Mouse (Mus musculus) lung, postnatal 0 days (tissue): ENCODE data around the gene Slc2a9. TPM values are rescaled to one million over a fixed set of nuclear protein-coding genes. Genes with fewer than 3 reads are reported as not detected.

ENCODE experiments used
- ATAC-seq: fragments of 200-750 bp; cut with Nextera tagmentation; 2 replicates; pipeline ENCODE4 v1.8.0; 2017; ENCODE audit warnings: moderate library complexity
- DNase-seq: peaks from one replicate; pipeline ENCODE4 v3.0.0-alpha.2; 2016; ENCODE audit warnings: low spot score
- H3K27ac ChIP-seq: fragments of 300-500 bp; sonication (generic); 2 replicates; pipeline ENCODE4 v1.5.1; 2014; ENCODE audit warnings: antibody characterized with exemption, mild to moderate bottlenecking, low read length, mixed read lengths
- H3K27me3 ChIP-seq: fragments of 300-500 bp; sonication (generic); replicated peaks from 2 replicates; pipeline ENCODE4 v1.6.1; 2014; ENCODE audit warnings: low read length, mixed read lengths; ENCODE audit not compliant: insufficient read depth
- H3K36me3 ChIP-seq: fragments of 300-500 bp; sonication (generic); 2 replicates; pipeline ENCODE4 v1.6.1; 2014; ENCODE audit warnings: low read length, mixed read lengths; ENCODE audit not compliant: insufficient read depth
- H3K4me1 ChIP-seq: fragments of 300-500 bp; sonication (generic); 2 replicates; pipeline ENCODE4 v1.6.1; 2014; ENCODE audit warnings: antibody characterized with exemption, low read depth, low read length, mixed read lengths; ENCODE audit not compliant: insufficient read depth
- H3K4me2 ChIP-seq: fragments of 300-500 bp; sonication (generic); replicated peaks from 2 replicates; pipeline ENCODE4 v1.6.1; 2014; ENCODE audit warnings: low read depth, mild to moderate bottlenecking, low read length, moderate library complexity, mixed read lengths
- H3K4me3 ChIP-seq: fragments of 300-500 bp; sonication (generic); 2 replicates; pipeline ENCODE4 v1.5.1; 2014; ENCODE audit warnings: low read depth, low read length
- H3K9ac ChIP-seq: fragments of 300-500 bp; sonication (generic); replicated peaks from 2 replicates; pipeline ENCODE4 v1.6.1; 2014; ENCODE audit warnings: low read depth, mild to moderate bottlenecking
- H3K9me3 ChIP-seq: fragments of 300-500 bp; sonication (generic); 2 replicates; pipeline ENCODE4 v1.6.1; 2016; ENCODE audit warnings: low read length, mixed read lengths
- CTCF ChIP-seq: IDR thresholded peaks from 2 replicates; pipeline ENCODE4 v1.5.1; 2016; ENCODE audit warnings: antibody characterized with exemption, mild to moderate bottlenecking
- EP300 ChIP-seq: IDR thresholded peaks from 2 replicates; pipeline ENCODE4 v1.6.1; 2016; ENCODE audit warnings: antibody characterized with exemption, mild to moderate bottlenecking, control low read depth
- WGBS: fragments of 180-500 bp; shearing (Covaris S2); extraction: QIAGEN DNeasy Blood & Tissue Kit; methylation state at CpG from one replicate; pipeline ENCODE4 v1.1.7; 2014; 5-methylcytosine and 5-hydroxymethylcytosine counted together
- polyA plus RNA-seq: library from polyadenylated mRNA; unstranded; fragments of >200 nt; fragmentation: Nextera tagmentation; extraction: Ambion mirVana; gene quantifications from 2 replicates; pipeline ENCODE4 v1.2.1, GENCODE M21; 2015

Slc2a9 gene
- polyA plus RNA-seq, 1 experiment from 2014 or later: 2.4 TPM

GRCm38 (mm10) chr5:38479027-38479426, 23.9 kb downstream of the Slc2a9 start:
- no peak overlapping the region for H3K9ac ChIP-seq
- DNase-seq (peak; percentile 36), ATAC-seq (peak; percentile 34)
- no peaks in the 10 kb centered on the region for H3K36me3 ChIP-seq
- TF ChIP-seq CTCF (no peak), EP300 (no peak)
- H3K27ac ChIP-seq: no peak overlapping the region
- WGBS: 13% methylated on average over 4 of the region's 4 CpGs
- H3K4me3 ChIP-seq: no peak overlapping the region
- 0 out of 2 replicates have a peak, but pooled peaks cover 3% of the 10 kb centered on the region for H3K4me1 ChIP-seq
- H3K4me2 ChIP-seq: peak overlapping the region; percentile 28
- no peaks in the 10 kb centered on the region for H3K9me3 ChIP-seq
- H3K27me3 ChIP-seq: no peaks in the 10 kb centered on the region

GRCm38 (mm10) chr5:38477731-38478445, 25.1 kb downstream of the Slc2a9 start:
- DNase-seq: no peak
- TF ChIP-seq EP300: no peak
- no peak for TF ChIP-seq CTCF
- Histone ChIP-seq H3K4me3 (no peak overlapping the region), H3K27ac (no peak overlapping the region), H3K9ac (no peak overlapping the region), H3K4me1 (0 out of 2 replicates have a peak, but pooled peaks cover 3% of the 10 kb centered on the region), H3K4me2 (no peak overlapping the region), H3K27me3 (no peaks in the 10 kb centered on the region), H3K9me3 (no peaks in the 10 kb centered on the region), H3K36me3 (no peaks in the 10 kb centered on the region)
- 79% methylated on average over 7 of the region's 7 CpGs for WGBS
- ATAC-seq: no peak

GRCm38 (mm10) chr5:38476861-38477565, 25.9 kb downstream of the Slc2a9 start:
- ATAC-seq (no peak), DNase-seq (no peak)
- H3K9me3 ChIP-seq: no peaks in the 10 kb centered on the region
- H3K36me3 ChIP-seq: no peaks in the 10 kb centered on the region
- H3K4me1 ChIP-seq: 0 out of 2 replicates have a peak, but pooled peaks cover 3% of the 10 kb centered on the region
- H3K27ac ChIP-seq: no peak overlapping the region
- H3K4me2 ChIP-seq: no peak overlapping the region
- H3K27me3 ChIP-seq: no peaks in the 10 kb centered on the region
- no peak overlapping the region for H3K9ac ChIP-seq
- no peak for TF ChIP-seq EP300
- TF ChIP-seq CTCF: peak; percentile 31
- 87% methylated on average over 25 of the region's 25 CpGs for WGBS
- H3K4me3 ChIP-seq: no peak overlapping the region

GRCm38 (mm10) chr5:38470881-38471280, 32.1 kb downstream of the Slc2a9 start:
- ATAC-seq: no peak
- H3K4me1 ChIP-seq: no peaks in the 10 kb centered on the region
- 81% methylated on average over 6 of the region's 6 CpGs for WGBS

GRCm38 (mm10) chr5:38469891-38470578, 32.9 kb downstream of the Slc2a9 start:
- Histone ChIP-seq H3K27ac (no peak overlapping the region), H3K4me3 (no peak overlapping the region), H3K27me3 (no peaks in the 10 kb centered on the region), H3K4me2 (no peak overlapping the region), H3K9ac (no peak overlapping the region), H3K9me3 (no peaks in the 10 kb centered on the region), H3K4me1 (no peaks in the 10 kb centered on the region), H3K36me3 (no peaks in the 10 kb centered on the region)
- DNase-seq (peak; percentile 56), ATAC-seq (peak; percentile 49)
- TF ChIP-seq EP300 (no peak), CTCF (peak; percentile 82)
- 23% methylated on average over 5 of the region's 5 CpGs for WGBS

More at GRCm38 (mm10) chr5:38470881-38471280, 32.1 kb downstream of the Slc2a9 start:
- Histone ChIP-seq H3K27me3 (no peaks in the 10 kb centered on the region), H3K36me3 (no peaks in the 10 kb centered on the region), H3K4me3 (no peak overlapping the region), H3K9ac (no peak overlapping the region), H3K27ac (no peak overlapping the region), H3K9me3 (no peaks in the 10 kb centered on the region), H3K4me2 (no peak overlapping the region)
- DNase-seq: no peak
- no peak for TF ChIP-seq CTCF
- TF ChIP-seq EP300: no peak

- TF ChIP-seq CTCF (no peak), EP300 (no peak)
- WGBS: 70% methylated on average over 5 of the region's 5 CpGs
- DNase-seq (no peak), ATAC-seq (no peak)
- no peak overlapping the region for H3K4me2 ChIP-seq
- H3K27me3 ChIP-seq: no peaks in the 10 kb centered on the region
- no peak overlapping the region for H3K9ac ChIP-seq
- H3K36me3 ChIP-seq: no peaks in the 10 kb centered on the region
- H3K4me3 ChIP-seq: no peak overlapping the region
- no peaks in the 10 kb centered on the region for H3K9me3 ChIP-seq
- H3K27ac ChIP-seq: no peak overlapping the region
- H3K4me1 ChIP-seq: no peaks in the 10 kb centered on the region
These were observed 36.3 kb downstream of the Slc2a9 start for GRCm38 (mm10) chr5:38466569-38467110.
